ENCODE assay signal across 7 mouse cellular contexts in genomic region chr10:44235298-44235697, GRCm38 (mm10). TPM values are rescaled to one million over a fixed set of nuclear protein-coding genes. Genes with fewer than 3 reads are reported as not detected.
DNase-seq lines count a peak whose midpoint lies in the region; ATAC-seq and TF ChIP-seq lines count a peak whose summit lies in the region.
"Not testable (repeated sequence)": the region's sequence is repeated elsewhere in the genome, so short reads cannot be mapped to it uniquely, and the experiment has no call there.

No protein-coding gene starts in this region.

- TF ChIP-seq POLR2A in limb, embryonic 14.5 days (IDR thresholded peaks at IDR 0.05; ENCODE audit: borderline replicate concordance, extremely low read depth, insufficient read depth, insufficient read length): not testable (repeated sequence)

- DNase-seq in MN1 (ENCODE audit: low spot score): peak; percentile 31
- peak; percentile 8 for DNase-seq in c-Kit-positive CD71-positive TER-119-negative erythroid progenitor cells, embryonic 14.5 days (ENCODE audit: low read depth)
- DNase-seq in gastrocnemius, adult 2 months: not testable (repeated sequence)
- DNase-seq in limb, embryonic 14.5 days (ENCODE audit: low spot score): peak; percentile 14
- DNase-seq in midbrain, embryonic 14.5 days: peak; percentile 61
- peak; percentile 4 for DNase-seq in splenic B cell, adult 2 months (ENCODE audit: low read depth, low spot score)

- intact Hi-C loops in gastrocnemius, adult 2 months (cut with DNase I): loop anchor here (10.0 kb wide), 1 partner anchor 280 kb away; no protein-coding TSS in a partner anchor

- H3K9me3 ChIP-seq in intestine, postnatal 0 days (ENCODE audit: control insufficient read depth); limb, embryonic 14.5 days (ENCODE audit: control insufficient read depth, low read length); midbrain, embryonic 14.5 days (ENCODE audit: control insufficient read depth, low read length): not testable (repeated sequence)

- not testable (repeated sequence) for H3K36me3 ChIP-seq in intestine, postnatal 0 days (ENCODE audit: control insufficient read depth, insufficient read depth); limb, embryonic 14.5 days (ENCODE audit: control insufficient read depth, insufficient read depth, low read length); midbrain, embryonic 14.5 days (ENCODE audit: control insufficient read depth, insufficient read depth, low read length); splenic B cell, adult 2 months (ENCODE audit: control insufficient read depth, insufficient read depth, low read length, poor library complexity, severe bottlenecking)

- not testable (repeated sequence) for H3K27ac ChIP-seq in gastrocnemius, adult 2 months; intestine, postnatal 0 days (ENCODE audit: low read depth, low read length); limb, embryonic 14.5 days (replicated peaks; ENCODE audit: low read depth, low read length); midbrain, embryonic 14.5 days (replicated peaks; ENCODE audit: low read depth, low read length)

- ATAC-seq in intestine, postnatal 0 days; limb, embryonic 14.5 days (ENCODE audit: low FRiP score, low read depth); midbrain, embryonic 14.5 days (ENCODE audit: low FRiP score, low TSS enrichment): not testable (repeated sequence)

- H3K9ac ChIP-seq in intestine, postnatal 0 days (ENCODE audit: low read depth, low read length); limb, embryonic 14.5 days (ENCODE audit: low read depth, low read length, severe bottlenecking); midbrain, embryonic 14.5 days (replicated peaks; ENCODE audit: low read length): not testable (repeated sequence)

- not testable (repeated sequence) for H3K4me1 ChIP-seq in intestine, postnatal 0 days (replicated peaks; ENCODE audit: control insufficient read depth, insufficient read depth, low read length); limb, embryonic 14.5 days (ENCODE audit: control insufficient read depth, insufficient read depth, low read length); midbrain, embryonic 14.5 days (ENCODE audit: control insufficient read depth, insufficient read depth, low read length)

- H3K4me3 ChIP-seq in gastrocnemius, adult 2 months; intestine, postnatal 0 days (ENCODE audit: low read depth, low read length); limb, embryonic 14.5 days (replicated peaks; ENCODE audit: low read length); midbrain, embryonic 14.5 days (replicated peaks; ENCODE audit: low read depth, low read length): not testable (repeated sequence)

- TF ChIP-seq CTCF in gastrocnemius, adult 2 months (IDR thresholded peaks at IDR 0.05): peak; percentile 60
- TF ChIP-seq CTCF in intestine, postnatal 0 days (IDR thresholded peaks at IDR 0.05; ENCODE audit: low read depth): peak; percentile 48

- H3K4me2 ChIP-seq in intestine, postnatal 0 days (replicated peaks; ENCODE audit: low read depth); limb, embryonic 14.5 days (replicated peaks; ENCODE audit: low read depth, low read length, severe bottlenecking); midbrain, embryonic 14.5 days (ENCODE audit: low read length): not testable (repeated sequence)

- WGBS in intestine, postnatal 0 days: 34% methylated on average over 7 of the region's 7 CpGs
- WGBS in limb, embryonic 14.5 days: 36% methylated on average over 7 of the region's 7 CpGs
- 36% methylated on average over 7 of the region's 7 CpGs for WGBS in midbrain, embryonic 14.5 days

- not testable (repeated sequence) for H3K27me3 ChIP-seq in intestine, postnatal 0 days (replicated peaks; ENCODE audit: control insufficient read depth, insufficient read depth, low read length); limb, embryonic 14.5 days (ENCODE audit: control insufficient read depth, insufficient read depth, low read length); midbrain, embryonic 14.5 days (ENCODE audit: control insufficient read depth, insufficient read depth, low read length); splenic B cell, adult 2 months (ENCODE audit: control insufficient read depth, insufficient read depth, low read length, poor library complexity, severe bottlenecking)

RNA-seq across cellular contexts. Expression of gene Atg5, which starts 32.9 kb away (rescaled TPM):
- 10 to 100 TPM in 1 of 2 experiments, 1 to 10 TPM in 1; 9.6 to 12.4 TPM for total RNA-seq in gastrocnemius, adult 2 months (2021)
- polyA plus RNA-seq in intestine, postnatal 0 days (2015; fragmentation: Nextera tagmentation; extraction: Ambion mirVana): 53.5 and 57.2 TPM in 2 replicates
- 19.5 and 21.2 TPM in 2 replicates for polyA plus RNA-seq in limb, embryonic 14.5 days (2012; rRNA removed)
- polyA plus RNA-seq in limb, embryonic 14.5 days (2014; fragmentation: Nextera tagmentation; extraction: Ambion mirVana): 50.3 and 55.1 TPM in 2 replicates
- polyA plus RNA-seq in midbrain, embryonic 14.5 days (2014; fragmentation: Nextera tagmentation; extraction: Ambion mirVana): 49.7 and 52.8 TPM in 2 replicates
